Mouse (Mus musculus) hindbrain, embryonic 11.5 days (tissue): Measurements from ENCODE around the gene Aldh3a2. TPM values are rescaled to one million over a fixed set of nuclear protein-coding genes. Genes with fewer than 3 reads are reported as not detected.

Experiments used
- ATAC-seq: fragments of 200-750 bp; cut with Nextera tagmentation; 2 replicates; pipeline ENCODE4 v1.8.0; 2017; ENCODE audit warnings: mild to moderate bottlenecking, moderate TSS enrichment, moderate library complexity; ENCODE audit not compliant: low FRiP score
- DNase-seq: peaks from one replicate; pipeline ENCODE4 v3.0.0-alpha.2; 2015; ENCODE audit warnings: low spot score
- H3K27ac ChIP-seq: fragments of 300-500 bp; sonication (generic); 2 replicates; pipeline ENCODE4 v1.5.1; 2014; ENCODE audit warnings: mild to moderate bottlenecking, low read depth, low read length
- H3K27me3 ChIP-seq: fragments of 300-500 bp; sonication (generic); 2 replicates; pipeline ENCODE4 v1.6.1; 2014; ENCODE audit warnings: mild to moderate bottlenecking, low read length, moderate library complexity, mixed read lengths; ENCODE audit not compliant: control insufficient read depth, insufficient read depth
- H3K36me3 ChIP-seq: fragments of 300-500 bp; sonication (generic); 2 replicates; pipeline ENCODE4 v1.6.1; 2014; ENCODE audit warnings: mild to moderate bottlenecking, low read length, moderate library complexity, mixed read lengths; ENCODE audit not compliant: control insufficient read depth, insufficient read depth
- H3K4me1 ChIP-seq: fragments of 300-500 bp; sonication (generic); replicated peaks from 2 replicates; pipeline ENCODE4 v1.6.1; 2014; ENCODE audit warnings: low read length, mixed read lengths; ENCODE audit not compliant: control insufficient read depth, insufficient read depth
- H3K4me2 ChIP-seq: fragments of 300-500 bp; sonication (generic); replicated peaks from 2 replicates; pipeline ENCODE4 v1.6.1; 2014; ENCODE audit warnings: mild to moderate bottlenecking, low read depth, low read length
- H3K4me3 ChIP-seq: fragments of 300-500 bp; sonication (generic); 2 replicates; pipeline ENCODE4 v1.5.1; 2014; ENCODE audit warnings: low read depth, low read length
- H3K9ac ChIP-seq: fragments of 300-500 bp; sonication (generic); 2 replicates; pipeline ENCODE4 v1.6.1; 2014; ENCODE audit warnings: low read depth, low read length
- H3K9me3 ChIP-seq: fragments of 300-500 bp; sonication (generic); 2 replicates; pipeline ENCODE4 v1.6.1; 2016; ENCODE audit warnings: low read length; ENCODE audit not compliant: control insufficient read depth
- WGBS: fragments of 180-500 bp; shearing (Covaris S2); extraction: QIAGEN DNeasy Blood & Tissue Kit; methylation state at CpG from one replicate; pipeline ENCODE4 v1.1.7; 2014; 5-methylcytosine and 5-hydroxymethylcytosine counted together
- polyA plus RNA-seq: library from polyadenylated mRNA; unstranded; fragments of >200 nt; fragmentation: Nextera tagmentation; extraction: Ambion mirVana; gene quantifications from 2 replicates; pipeline ENCODE4 v1.2.1, GENCODE M21; 2014

The Aldh3a2 gene
- polyA plus RNA-seq, 1 experiment from 2014 or later, result 24.9 TPM

GRCm38 (mm10) chr11:61228406-61228805 lies 38.9 kb downstream of the Aldh3a2 start:
- ATAC-seq (no peak), DNase-seq (no peak)
- H3K27ac ChIP-seq, result no peak overlapping the region
- no peak overlapping the region for H3K9ac ChIP-seq
- WGBS, result 75% methylated on average over 3 of the region's 3 CpGs
- no peaks in the 10 kb centered on the region for H3K4me1 ChIP-seq
- no peak overlapping the region for H3K4me2 ChIP-seq
- H3K9me3 ChIP-seq, result no peaks in the 10 kb centered on the region
- H3K27me3 ChIP-seq, result no peaks in the 10 kb centered on the region
- H3K4me3 ChIP-seq, result no peak overlapping the region
- no peaks in the 10 kb centered on the region for H3K36me3 ChIP-seq

- no peak overlapping the region for H3K4me3 ChIP-seq
- WGBS, result 89% methylated on average over 8 of the region's 8 CpGs
- no peak overlapping the region for H3K4me2 ChIP-seq
- H3K9ac ChIP-seq, result no peak overlapping the region
- DNase-seq, result no peak
- no peak for ATAC-seq
- no peaks in the 10 kb centered on the region for H3K36me3 ChIP-seq
- no peak overlapping the region for H3K27ac ChIP-seq
- H3K27me3 ChIP-seq, result no peaks in the 10 kb centered on the region
- H3K4me1 ChIP-seq, result no peaks in the 10 kb centered on the region
- H3K9me3 ChIP-seq, result no peaks in the 10 kb centered on the region
Measured at GRCm38 (mm10) chr11:61227816-61228215, 39.4 kb downstream of the Aldh3a2 start.

GRCm38 (mm10) chr11:61225941-61226412 lies 41.3 kb downstream of the Aldh3a2 start:
- ATAC-seq, result no peak
- no peaks in the 10 kb centered on the region for H3K27me3 ChIP-seq
- H3K4me2 ChIP-seq, result no peak overlapping the region
- no peaks in the 10 kb centered on the region for H3K9me3 ChIP-seq
- H3K9ac ChIP-seq, result no peak overlapping the region
- 95% methylated on average over 6 of the region's 6 CpGs for WGBS
- H3K4me3 ChIP-seq, result no peak overlapping the region
- no peaks in the 10 kb centered on the region for H3K36me3 ChIP-seq
- no peak for DNase-seq
- H3K27ac ChIP-seq, result no peak overlapping the region
- H3K4me1 ChIP-seq, result no peaks in the 10 kb centered on the region

- ATAC-seq, result no peak
- no peaks in the 10 kb centered on the region for H3K4me1 ChIP-seq
- H3K9me3 ChIP-seq, result no peaks in the 10 kb centered on the region
- H3K4me2 ChIP-seq, result no peak overlapping the region
- no peak overlapping the region for H3K4me3 ChIP-seq
- H3K27ac ChIP-seq, result no peak overlapping the region
- 78% methylated on average over 4 of the region's 4 CpGs for whole genome bisulfite sequencing
- no peak for DNase-seq
- no peaks in the 10 kb centered on the region for H3K36me3 ChIP-seq
- H3K27me3 ChIP-seq, result no peaks in the 10 kb centered on the region
- H3K9ac ChIP-seq, result no peak overlapping the region
Measured at GRCm38 (mm10) chr11:61225511-61225910, 41.8 kb downstream of the Aldh3a2 start.

- Histone ChIP-seq H3K4me3 (no peak overlapping the region), H3K27me3 (no peaks in the 10 kb centered on the region), H3K36me3 (no peaks in the 10 kb centered on the region), H3K9me3 (no peaks in the 10 kb centered on the region), H3K4me2 (no peak overlapping the region), H3K27ac (no peak overlapping the region), H3K4me1 (no peaks in the 10 kb centered on the region), H3K9ac (no peak overlapping the region)
- DNase-seq (no peak), ATAC-seq (no peak)
- WGBS, result 90% methylated on average over 10 of the region's 10 CpGs
Measured at GRCm38 (mm10) chr11:61224907-61225306, 42.4 kb downstream of the Aldh3a2 start.

- no peak for ATAC-seq
- Histone ChIP-seq H3K4me3 (no peak overlapping the region), H3K36me3 (no peaks in the 10 kb centered on the region), H3K4me1 (no peaks in the 10 kb centered on the region), H3K27me3 (no peaks in the 10 kb centered on the region), H3K9ac (no peak overlapping the region), H3K27ac (no peak overlapping the region), H3K9me3 (no peaks in the 10 kb centered on the region), H3K4me2 (no peak overlapping the region)
- no peak for DNase-seq
- WGBS, result 83% methylated on average over 6 of the region's 6 CpGs
Measured at GRCm38 (mm10) chr11:61224234-61224744, 43.0 kb downstream of the Aldh3a2 start.

GRCm38 (mm10) chr11:61222971-61223745 lies 44.1 kb downstream of the Aldh3a2 start:
- 93% methylated on average over 9 of the region's 9 CpGs for WGBS
- no peaks in the 10 kb centered on the region for H3K36me3 ChIP-seq
- H3K4me1 ChIP-seq, result no peaks in the 10 kb centered on the region

GRCm38 (mm10) chr11:61222007-61222406 lies 45.3 kb downstream of the Aldh3a2 start:
- Histone ChIP-seq H3K4me1 (no peaks in the 10 kb centered on the region), H3K4me3 (no peak overlapping the region), H3K4me2 (no peak overlapping the region), H3K27me3 (no peaks in the 10 kb centered on the region), H3K9ac (no peak overlapping the region), H3K36me3 (no peaks in the 10 kb centered on the region), H3K9me3 (no peaks in the 10 kb centered on the region), H3K27ac (no peak overlapping the region)
- ATAC-seq (no peak), DNase-seq (no peak)
- 81% methylated on average over 1 of the region's 1 CpGs for WGBS

More at GRCm38 (mm10) chr11:61222971-61223745, 44.1 kb downstream of the Aldh3a2 start:
- Histone ChIP-seq H3K9me3 (no peaks in the 10 kb centered on the region), H3K27me3 (no peaks in the 10 kb centered on the region), H3K27ac (no peak overlapping the region), H3K9ac (no peak overlapping the region), H3K4me2 (no peak overlapping the region), H3K4me3 (no peak overlapping the region)
- DNase-seq (no peak), ATAC-seq (no peak)
